Mouse (Mus musculus) heart, embryonic 10.5 days (tissue): ENCODE measurements around the gene Dlx3. TPM values are rescaled to one million over a fixed set of nuclear protein-coding genes. Genes with fewer than 3 reads are reported as not detected.

ENCODE experiments used
- DNase-seq: peaks from one replicate; pipeline ENCODE4 v3.0.0-alpha.2; 2017; ENCODE audit warnings: low spot score
- H3K27ac ChIP-seq: fragments of 300-500 bp; sonication (generic); 2 replicates; pipeline ENCODE4 v1.5.1; 2016; ENCODE audit warnings: mild to moderate bottlenecking
- H3K27me3 ChIP-seq: fragments of 300-500 bp; sonication (generic); 2 replicates; pipeline ENCODE4 v1.6.1; 2016; ENCODE audit warnings: mild to moderate bottlenecking; ENCODE audit not compliant: poor library complexity, insufficient read depth, severe bottlenecking
- H3K36me3 ChIP-seq: fragments of 300-500 bp; sonication (generic); 2 replicates; pipeline ENCODE4 v1.6.1; 2016; ENCODE audit warnings: mild to moderate bottlenecking, moderate library complexity
- H3K4me1 ChIP-seq: fragments of 300-500 bp; sonication (generic); 2 replicates; pipeline ENCODE4 v1.6.1; 2016; ENCODE audit warnings: mild to moderate bottlenecking
- H3K4me3 ChIP-seq: fragments of 300-500 bp; sonication (generic); 2 replicates; pipeline ENCODE4 v1.5.1; 2016; ENCODE audit warnings: mild to moderate bottlenecking, moderate library complexity
- H3K9me3 ChIP-seq: fragments of 300-500 bp; sonication (generic); 2 replicates; pipeline ENCODE4 v1.6.1; 2016; ENCODE audit warnings: mild to moderate bottlenecking, moderate library complexity
- WGBS: fragments of 180-500 bp; shearing (Covaris S2); methylation state at CpG from one replicate; pipeline ENCODE4 v1.1.7; 2016; 5-methylcytosine and 5-hydroxymethylcytosine counted together
- polyA plus RNA-seq: library from polyadenylated mRNA; unstranded; fragments of >200 nt; fragmentation: Nextera tagmentation; extraction: Ambion mirVana; gene quantifications from 2 replicates; pipeline ENCODE4 v1.2.1, GENCODE M21; 2016

Dlx3 gene
- polyA plus RNA-seq, 1 experiment from 2014 or later = 3.2 TPM

- peak; percentile 88 for DNase-seq
- Histone ChIP-seq H3K36me3 (no peaks in the 10 kb centered on the region), H3K27me3 (peaks cover 68% of the 10 kb centered on the region), H3K27ac (no peak overlapping the region), H3K4me3 (no peak overlapping the region), H3K9me3 (no peaks in the 10 kb centered on the region), H3K4me1 (peaks cover 36% of the 10 kb centered on the region)
- WGBS = 4% methylated on average over 6 of the region's 6 CpGs
Measured at GRCm38 (mm10) chr11:95117030-95117429, 2.9 kb upstream of the Dlx3 start.

GRCm38 (mm10) chr11:95118505-95118904 lies 1.4 kb upstream of the Dlx3 start:
- H3K27ac ChIP-seq = no peak overlapping the region
- WGBS = 4% methylated on average over 8 of the region's 8 CpGs
- H3K4me1 ChIP-seq = peaks cover 39% of the 10 kb centered on the region
- H3K36me3 ChIP-seq = no peaks in the 10 kb centered on the region
- H3K4me3 ChIP-seq = no peak overlapping the region
- DNase-seq = no peak
- H3K9me3 ChIP-seq = no peaks in the 10 kb centered on the region
- peaks cover 78% of the 10 kb centered on the region for H3K27me3 ChIP-seq

- H3K27me3 ChIP-seq = peaks cover 92% of the 10 kb centered on the region
- WGBS = under 1% methylated on average over 21 of the region's 21 CpGs
- peaks cover 44% of the 10 kb centered on the region for H3K4me1 ChIP-seq
- H3K27ac ChIP-seq = 0 out of 2 replicates have a peak overlapping the region, but pooled peaks have one; percentile 17
- no peak for DNase-seq
- H3K36me3 ChIP-seq = no peaks in the 10 kb centered on the region
- H3K9me3 ChIP-seq = no peaks in the 10 kb centered on the region
- H3K4me3 ChIP-seq = peak overlapping the region; percentile 54
Measured at GRCm38 (mm10) chr11:95120633-95121020, 708 bp downstream of the Dlx3 start.

- Histone ChIP-seq H3K4me3 (peak overlapping the region; percentile 54), H3K36me3 (no peaks in the 10 kb centered on the region), H3K27me3 (peaks cover 99% of the 10 kb centered on the region), H3K9me3 (no peaks in the 10 kb centered on the region), H3K27ac (peak overlapping the region; percentile 5; the same call in 1 of the 2 replicates), H3K4me1 (peaks cover 51% of the 10 kb centered on the region)
- 1% methylated on average over 63 of the region's 63 CpGs for WGBS
- DNase-seq = no peak
Measured at GRCm38 (mm10) chr11:95121161-95122099, 1.5 kb downstream of the Dlx3 start.

- Histone ChIP-seq H3K27ac (peak overlapping the region; percentile 5; the same call in 1 of the 2 replicates), H3K4me3 (peak overlapping the region; percentile 54), H3K9me3 (no peaks in the 10 kb centered on the region), H3K4me1 (peaks cover 56% of the 10 kb centered on the region), H3K27me3 (peaks cover 100% of the 10 kb centered on the region), H3K36me3 (no peaks in the 10 kb centered on the region)
- no peak for DNase-seq
- 37% methylated on average over 6 of the region's 6 CpGs for WGBS
Measured at GRCm38 (mm10) chr11:95122100-95122489, 2.2 kb downstream of the Dlx3 start.

- Histone ChIP-seq H3K27me3 (peaks cover 97% of the 10 kb centered on the region), H3K4me3 (no peak overlapping the region), H3K9me3 (no peaks in the 10 kb centered on the region), H3K36me3 (no peaks in the 10 kb centered on the region), H3K27ac (0 out of 2 replicates have a peak overlapping the region, but pooled peaks have one; percentile 49), H3K4me1 (peaks cover 38% of the 10 kb centered on the region)
- WGBS = 20% methylated on average over 7 of the region's 7 CpGs
- no peak for DNase-seq
Measured at GRCm38 (mm10) chr11:95125366-95125948, 5.5 kb downstream of the Dlx3 start.

- H3K27ac ChIP-seq = peak overlapping the region; percentile 59; the same call in 1 of the 2 replicates
- DNase-seq = no peak
- peak overlapping the region; percentile 35 for H3K4me3 ChIP-seq
- peaks cover 90% of the 10 kb centered on the region for H3K27me3 ChIP-seq
- no peaks in the 10 kb centered on the region for H3K9me3 ChIP-seq
- 2% methylated on average over 20 of the region's 20 CpGs for WGBS
- peaks cover 27% of the 10 kb centered on the region for H3K4me1 ChIP-seq
- H3K36me3 ChIP-seq = no peaks in the 10 kb centered on the region
Measured at GRCm38 (mm10) chr11:95126272-95127245, 6.6 kb downstream of the Dlx3 start.

- no peak for DNase-seq
- Histone ChIP-seq H3K4me1 (peaks cover 17% of the 10 kb centered on the region), H3K27me3 (peaks cover 77% of the 10 kb centered on the region), H3K36me3 (no peaks in the 10 kb centered on the region), H3K27ac (no peak overlapping the region), H3K4me3 (no peak overlapping the region), H3K9me3 (no peaks in the 10 kb centered on the region)
- WGBS = 68% methylated on average over 11 of the region's 11 CpGs
Measured at GRCm38 (mm10) chr11:95128359-95128758, 8.4 kb downstream of the Dlx3 start.

GRCm38 (mm10) chr11:95130668-95131252 lies 10.8 kb downstream of the Dlx3 start:
- H3K9me3 ChIP-seq = no peaks in the 10 kb centered on the region
- H3K27me3 ChIP-seq = peaks cover 75% of the 10 kb centered on the region
- no peaks in the 10 kb centered on the region for H3K36me3 ChIP-seq
- no peak for DNase-seq
- no peak overlapping the region for H3K4me3 ChIP-seq
- H3K27ac ChIP-seq = no peak overlapping the region
- peaks cover 12% of the 10 kb centered on the region for H3K4me1 ChIP-seq
- 72% methylated on average over 17 of the region's 17 CpGs for WGBS

GRCm38 (mm10) chr11:95133321-95133720 lies 13.4 kb downstream of the Dlx3 start:
- Histone ChIP-seq H3K4me3 (no peak overlapping the region), H3K36me3 (no peaks in the 10 kb centered on the region), H3K27ac (no peak overlapping the region), H3K9me3 (no peaks in the 10 kb centered on the region), H3K27me3 (peaks cover 78% of the 10 kb centered on the region), H3K4me1 (peaks cover 12% of the 10 kb centered on the region; the same call in 1 of the 2 replicates)
- 69% methylated on average over 6 of the region's 6 CpGs for WGBS
- no peak for DNase-seq

GRCm38 (mm10) chr11:95137281-95137680 lies 17.4 kb downstream of the Dlx3 start:
- H3K9me3 ChIP-seq = no peaks in the 10 kb centered on the region
- no peaks in the 10 kb centered on the region for H3K36me3 ChIP-seq
- no peak overlapping the region for H3K27ac ChIP-seq
- peaks cover 92% of the 10 kb centered on the region for H3K27me3 ChIP-seq
- peaks cover 17% of the 10 kb centered on the region; the same call in 1 of the 2 replicates for H3K4me1 ChIP-seq
- WGBS = 11% methylated on average over 6 of the region's 6 CpGs
- H3K4me3 ChIP-seq = no peak overlapping the region
- DNase-seq = no peak

GRCm38 (mm10) chr11:95139871-95140270 lies 20.0 kb downstream of the Dlx3 start:
- Histone ChIP-seq H3K36me3 (no peaks in the 10 kb centered on the region), H3K4me1 (peaks cover 27% of the 10 kb centered on the region), H3K9me3 (no peaks in the 10 kb centered on the region), H3K27me3 (peaks cover 100% of the 10 kb centered on the region), H3K27ac (no peak overlapping the region), H3K4me3 (no peak overlapping the region)
- WGBS = 60% methylated on average over 5 of the region's 5 CpGs
- no peak for DNase-seq
